Mouse (Mus musculus) layer of hippocampus, adult 9-11 months (tissue): ENCODE data around the gene Cbfb.
A peak's percentile ranks its signal among the peaks of the same experiment; 100 is the strongest.
"Not testable (repeated sequence)": the region's sequence is repeated elsewhere in the genome, so short reads cannot be mapped to it uniquely, and the experiment has no call there.

Experiments
- DNase-seq: peaks from one replicate; pipeline ENCODE4 v3.0.0; 2022

Gene Cbfb

GRCm38 (mm10) chr8:105170381-105171115 lies at the start of gene Cbfb:
Gene Cbfb (plus strand): TSS chr8:105170674.
- peak; percentile 96 for DNase-seq

GRCm38 (mm10) chr8:105129864-105130263 lies 40.6 kb upstream of the Cbfb start:
- no peak for DNase-seq

GRCm38 (mm10) chr8:105131509-105131908 lies 39.0 kb upstream of the Cbfb start, which contains the start of gene Ces4a:
Gene Ces4a (plus strand): TSS chr8:105131800.
- DNase-seq = no peak

GRCm38 (mm10) chr8:105138423-105138822 lies 32.1 kb upstream of the Cbfb start:
- peak; percentile 20 for DNase-seq

- DNase-seq = no peak
Observed at GRCm38 (mm10) chr8:105142395-105142794, 28.1 kb upstream of the Cbfb start.

- DNase-seq = no peak
Observed at GRCm38 (mm10) chr8:105151654-105152053, 18.8 kb upstream of the Cbfb start.

GRCm38 (mm10) chr8:105152623-105153398 lies 17.7 kb upstream of the Cbfb start:
- DNase-seq = peak; percentile 78

GRCm38 (mm10) chr8:105154316-105154715 lies 16.2 kb upstream of the Cbfb start:
- no peak for DNase-seq

GRCm38 (mm10) chr8:105155091-105155745 lies 15.3 kb upstream of the Cbfb start:
- no peak for DNase-seq

- peak; percentile 9 for DNase-seq
Observed at GRCm38 (mm10) chr8:105157555-105157954, 12.9 kb upstream of the Cbfb start.

GRCm38 (mm10) chr8:105158084-105158483 lies 12.4 kb upstream of the Cbfb start:
- DNase-seq = no peak

- no peak for DNase-seq
Observed at GRCm38 (mm10) chr8:105161121-105161652, 9.3 kb upstream of the Cbfb start.

- no peak for DNase-seq
Observed at GRCm38 (mm10) chr8:105164272-105164902, 6.1 kb upstream of the Cbfb start.

- no peak for DNase-seq
Observed at GRCm38 (mm10) chr8:105165191-105165590, 5.3 kb upstream of the Cbfb start.

- no peak for DNase-seq
Observed at GRCm38 (mm10) chr8:105167116-105167515, 3.4 kb upstream of the Cbfb start.

GRCm38 (mm10) chr8:105169582-105169981 lies 892 bp upstream of the Cbfb start:
- no peak for DNase-seq

GRCm38 (mm10) chr8:105170041-105170380 lies 463 bp upstream of the Cbfb start:
- no peak for DNase-seq

- DNase-seq = peak; percentile 54
Observed at GRCm38 (mm10) chr8:105171116-105172002, 885 bp downstream of the Cbfb start.

- no peak for DNase-seq
Observed at GRCm38 (mm10) chr8:105172003-105172362, 1.5 kb downstream of the Cbfb start.

- not testable (repeated sequence) for DNase-seq
Observed at GRCm38 (mm10) chr8:105175287-105175686, 4.8 kb downstream of the Cbfb start.

- no peak for DNase-seq
Observed at GRCm38 (mm10) chr8:105178211-105178800, 7.8 kb downstream of the Cbfb start.

- no peak for DNase-seq
Observed at GRCm38 (mm10) chr8:105182201-105182600, 11.7 kb downstream of the Cbfb start.
